Mouse (Mus musculus): Measurements from ENCODE around the gene Bach1.

Bach1 gene

DNA sequence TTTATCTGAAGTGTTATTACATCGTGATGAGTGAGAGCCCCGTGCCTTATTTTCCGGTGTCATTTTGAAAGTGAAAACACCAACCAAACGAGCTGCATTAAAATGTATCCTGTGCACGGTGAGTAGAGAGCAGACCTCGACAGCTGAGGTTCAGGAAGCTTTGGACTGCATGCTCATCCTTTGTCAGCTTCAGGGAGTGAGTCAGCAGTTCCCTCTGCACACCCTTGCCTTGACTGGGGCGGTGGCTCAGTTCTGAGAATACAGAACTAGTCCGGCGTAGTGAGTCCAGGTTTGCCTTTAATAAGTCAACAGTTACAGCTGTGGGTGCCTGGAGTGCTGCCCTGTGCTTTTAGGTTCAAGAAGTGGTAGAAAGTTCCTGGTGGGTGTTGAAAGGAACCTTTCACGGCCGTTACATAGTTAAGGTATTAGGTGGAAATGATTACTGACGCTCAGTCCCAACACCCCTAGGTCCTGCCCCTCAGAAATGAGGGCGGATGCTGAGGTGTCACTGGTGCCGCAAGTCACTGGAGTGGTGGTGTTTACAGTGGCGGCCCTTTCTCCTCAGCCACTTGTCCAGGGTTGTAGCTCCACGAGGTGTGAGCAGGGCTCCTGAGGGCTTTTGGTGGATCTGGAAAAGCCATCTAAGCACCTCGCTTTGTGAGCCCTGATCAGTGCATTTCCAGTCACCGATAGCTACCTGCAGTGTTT lies 14.4 kb downstream of the Bach1 start:
- no peak for DNase-seq (ENCODE audit: low spot score in 2 of 2)

GRCm38 (mm10) chr16:87714550-87714949 lies 15.8 kb downstream of the Bach1 start:
- DNase-seq (ENCODE audit: low spot score in 2 of 2) = no peak

GRCm38 (mm10) chr16:87715221-87715620 lies 16.5 kb downstream of the Bach1 start:
- no peak for DNase-seq (ENCODE audit: low spot score in 2 of 2)

GRCm38 (mm10) chr16:87716269-87716668 lies 17.5 kb downstream of the Bach1 start:
- DNase-seq (ENCODE audit: low spot score in 2 of 2) = no peak

DNA sequence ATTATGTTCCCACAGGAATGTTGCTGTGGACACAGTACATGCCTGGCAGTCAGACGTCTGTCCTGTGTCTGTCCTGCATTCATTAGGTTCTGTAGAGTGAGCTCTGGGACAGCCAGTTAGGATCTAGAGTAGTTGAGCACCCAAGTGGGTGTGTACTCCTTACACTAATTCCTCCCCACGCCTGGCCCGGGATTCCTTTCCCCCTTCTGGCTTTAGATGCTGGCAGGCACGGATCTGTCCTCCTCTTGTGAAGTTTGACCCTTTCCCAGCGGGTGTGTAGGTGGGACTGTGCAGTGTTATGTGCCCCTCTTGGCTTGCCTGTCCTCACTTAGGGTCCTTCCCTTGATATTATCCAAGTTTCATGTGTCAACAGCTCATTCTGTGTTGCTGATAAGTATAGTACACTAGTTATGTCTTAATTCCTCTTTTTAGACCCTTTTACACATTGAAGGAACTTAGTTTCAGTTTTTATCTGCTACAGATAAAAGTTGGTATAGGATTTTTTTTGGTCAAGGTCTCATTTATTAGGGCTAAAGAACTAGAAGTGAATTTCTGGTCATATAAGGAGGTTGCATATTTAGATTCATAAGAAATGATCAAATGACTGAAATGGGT lies 18.4 kb downstream of the Bach1 start:
- no peak for DNase-seq (ENCODE audit: low spot score in 2 of 2)

DNA sequence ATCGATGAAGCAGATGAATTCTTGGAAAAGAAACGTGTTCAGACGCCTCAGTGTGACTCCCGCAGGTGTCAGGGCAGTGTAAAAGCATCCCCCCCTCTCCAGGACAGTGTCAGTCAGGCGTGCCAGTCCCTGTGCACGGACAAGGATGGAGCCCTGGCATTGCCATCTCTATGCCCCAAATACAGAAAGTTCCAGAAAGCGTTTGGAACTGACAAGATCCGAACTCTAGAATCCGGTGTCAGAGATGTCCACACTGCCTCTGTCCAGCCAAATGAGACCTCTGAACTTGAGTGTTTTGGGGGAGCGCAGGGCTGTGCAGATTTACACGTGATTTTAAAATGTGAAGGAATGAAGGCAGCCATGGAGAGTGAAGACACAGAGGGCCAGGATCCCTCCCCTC lies 20.3 kb downstream of the Bach1 start:
- DNase-seq (ENCODE audit: low spot score in 2 of 2) = no peak

GRCm38 (mm10) chr16:87719688-87720283 lies 21.0 kb downstream of the Bach1 start:
- no peak for DNase-seq (ENCODE audit: low spot score in 2 of 2)

GRCm38 (mm10) chr16:87720851-87721409 lies 22.2 kb downstream of the Bach1 start:
- DNase-seq (ENCODE audit: low spot score in 2 of 2) = no peak

DNA sequence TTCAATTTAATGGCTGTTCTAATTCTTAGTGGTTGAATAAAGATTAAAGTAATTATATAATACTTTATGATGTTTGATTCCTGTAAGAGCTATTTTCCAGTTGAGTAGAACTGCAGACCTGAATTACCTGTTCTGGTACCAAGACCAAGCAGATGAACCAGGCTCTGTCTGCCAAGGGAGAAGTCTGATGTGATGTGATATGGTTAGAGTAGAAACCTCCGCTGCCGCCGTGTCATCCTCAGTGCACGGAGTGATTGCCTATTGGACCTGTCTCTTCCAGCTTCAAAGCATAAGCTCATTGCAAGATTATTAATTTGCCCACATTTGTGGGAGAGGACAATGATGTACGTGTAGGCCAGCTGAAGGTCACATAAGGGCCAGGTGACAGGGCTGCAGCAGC lies 24.1 kb downstream of the Bach1 start:
- no peak for DNase-seq (ENCODE audit: low spot score in 2 of 2)

- DNase-seq (ENCODE audit: low spot score in 2 of 2) = no peak
These were observed 24.7 kb downstream of the Bach1 start for GRCm38 (mm10) chr16:87723479-87723878.

DNA sequence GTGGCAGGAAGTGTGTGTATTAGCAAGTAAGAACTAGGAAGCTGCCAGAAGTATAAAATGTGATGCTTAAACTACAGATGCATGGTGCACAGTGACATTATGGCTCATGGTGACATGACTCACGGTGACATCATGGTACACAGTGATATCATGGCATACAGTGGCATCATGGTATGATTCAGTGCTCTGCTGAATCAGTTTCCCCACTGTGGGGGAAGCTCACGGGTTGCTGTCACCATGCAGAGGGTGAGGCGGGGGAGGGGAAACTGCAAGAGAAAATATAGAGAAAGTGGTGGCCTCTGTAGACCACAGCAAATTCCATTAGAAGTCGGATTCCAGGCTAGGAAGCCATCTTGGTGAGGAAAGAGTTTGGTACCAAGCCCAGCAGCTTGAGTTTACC lies 26.1 kb downstream of the Bach1 start:
- DNase-seq (ENCODE audit: low spot score in 2 of 2) = no peak

GRCm38 (mm10) chr16:87725241-87725640 lies 26.5 kb downstream of the Bach1 start:
- no peak for DNase-seq (ENCODE audit: low spot score in 2 of 2)

DNA sequence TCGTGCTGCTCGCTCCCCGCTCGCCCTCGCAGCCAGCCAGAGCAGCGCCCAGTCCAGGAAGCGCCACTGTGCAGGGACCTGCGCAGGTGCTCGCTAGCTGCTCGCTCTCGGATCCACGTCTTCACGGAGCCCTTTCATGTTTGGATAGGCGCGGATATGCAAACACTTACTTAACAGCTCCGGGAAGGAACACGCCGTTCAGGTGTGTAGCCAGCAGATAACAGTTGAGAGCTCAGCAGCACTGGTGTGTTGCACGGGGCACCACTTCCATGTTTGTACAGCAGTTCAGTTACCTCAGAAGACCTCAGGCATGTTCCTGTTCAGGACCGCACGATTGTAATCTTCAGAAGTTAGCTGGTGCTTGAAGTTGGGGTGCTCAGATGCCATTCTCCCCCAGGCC lies 27.2 kb downstream of the Bach1 start:
- no peak for DNase-seq (ENCODE audit: low spot score in 2 of 2)

DNA sequence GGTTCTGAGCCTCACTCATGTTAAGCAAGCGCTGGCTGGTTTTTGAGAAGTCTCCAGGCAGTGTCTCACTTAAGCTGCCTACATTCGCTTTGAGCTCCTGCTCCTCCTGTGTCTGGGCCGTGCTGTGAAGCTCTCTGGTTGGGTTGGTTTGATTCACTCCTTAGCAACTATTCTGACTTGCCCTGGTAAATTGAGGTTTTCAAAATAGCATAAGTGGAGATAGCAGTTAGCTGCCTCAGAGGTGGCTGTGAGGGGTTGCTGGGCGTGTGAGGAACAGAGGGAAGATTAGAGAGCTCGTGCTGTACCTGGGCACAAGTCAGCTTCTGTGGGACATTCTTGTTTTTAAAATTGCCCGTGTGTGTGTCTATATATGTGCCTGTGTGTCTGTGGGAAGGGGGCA lies 27.6 kb downstream of the Bach1 start:
- DNase-seq (ENCODE audit: low spot score in 2 of 2) = no peak

GRCm38 (mm10) chr16:87727250-87727649 lies 28.5 kb downstream of the Bach1 start:
- no peak for DNase-seq (ENCODE audit: low spot score in 2 of 2)

- DNase-seq (ENCODE audit: low spot score in 2 of 2) = no peak
These were observed 29.2 kb downstream of the Bach1 start for GRCm38 (mm10) chr16:87727918-87728317.

GRCm38 (mm10) chr16:87728703-87729102 lies 30.0 kb downstream of the Bach1 start:
- no peak for DNase-seq (ENCODE audit: low spot score in 2 of 2)

DNA sequence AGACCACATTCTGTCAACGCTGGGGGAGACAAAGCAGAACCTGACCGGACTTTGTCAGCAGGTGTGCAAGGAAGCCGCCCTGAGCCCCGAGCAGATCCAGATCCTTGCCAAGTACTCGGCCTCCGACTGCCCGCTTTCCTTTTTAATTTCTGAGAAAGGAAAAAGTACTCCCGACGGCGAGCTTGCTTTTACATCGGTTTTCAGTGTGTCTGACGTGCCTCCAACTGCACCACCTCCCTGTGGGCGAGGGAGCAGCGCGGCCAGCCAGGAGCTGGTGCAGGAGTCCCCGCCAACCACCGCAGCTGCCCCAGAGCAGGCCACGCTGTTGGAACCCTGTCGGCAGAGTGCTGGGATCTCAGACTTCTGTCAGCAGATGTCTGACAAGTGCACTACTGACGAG lies 30.7 kb downstream of the Bach1 start:
- no peak for DNase-seq (ENCODE audit: low spot score in 2 of 2)

- DNase-seq (ENCODE audit: low spot score in 2 of 2) = no peak
These were observed 36.2 kb downstream of the Bach1 start for GRCm38 (mm10) chr16:87734868-87735381.

DNA sequence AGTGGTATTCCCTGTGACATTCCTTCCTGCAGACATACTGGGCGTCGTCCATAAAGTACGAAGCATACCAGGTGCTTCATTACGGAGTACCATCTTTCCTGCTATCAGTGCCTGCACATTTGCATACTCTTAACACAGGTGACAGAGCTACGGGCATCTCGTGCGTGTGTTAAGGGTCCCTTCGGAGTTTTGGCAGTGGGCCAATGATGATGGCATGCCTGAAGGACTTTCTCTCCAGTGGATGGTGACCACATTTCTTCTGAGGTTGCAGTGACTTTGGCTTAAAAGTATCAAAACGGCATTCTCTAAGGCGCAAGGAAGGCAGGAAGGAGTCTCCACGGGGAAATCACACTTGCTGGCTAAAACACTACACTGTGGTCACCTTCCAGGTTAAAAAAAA lies 37.4 kb downstream of the Bach1 start:
- no peak for DNase-seq (ENCODE audit: low spot score in 2 of 2)

GRCm38 (mm10) chr16:87737296-87737695 lies 38.6 kb downstream of the Bach1 start:
- DNase-seq (ENCODE audit: low spot score in 2 of 2) = no peak

DNA sequence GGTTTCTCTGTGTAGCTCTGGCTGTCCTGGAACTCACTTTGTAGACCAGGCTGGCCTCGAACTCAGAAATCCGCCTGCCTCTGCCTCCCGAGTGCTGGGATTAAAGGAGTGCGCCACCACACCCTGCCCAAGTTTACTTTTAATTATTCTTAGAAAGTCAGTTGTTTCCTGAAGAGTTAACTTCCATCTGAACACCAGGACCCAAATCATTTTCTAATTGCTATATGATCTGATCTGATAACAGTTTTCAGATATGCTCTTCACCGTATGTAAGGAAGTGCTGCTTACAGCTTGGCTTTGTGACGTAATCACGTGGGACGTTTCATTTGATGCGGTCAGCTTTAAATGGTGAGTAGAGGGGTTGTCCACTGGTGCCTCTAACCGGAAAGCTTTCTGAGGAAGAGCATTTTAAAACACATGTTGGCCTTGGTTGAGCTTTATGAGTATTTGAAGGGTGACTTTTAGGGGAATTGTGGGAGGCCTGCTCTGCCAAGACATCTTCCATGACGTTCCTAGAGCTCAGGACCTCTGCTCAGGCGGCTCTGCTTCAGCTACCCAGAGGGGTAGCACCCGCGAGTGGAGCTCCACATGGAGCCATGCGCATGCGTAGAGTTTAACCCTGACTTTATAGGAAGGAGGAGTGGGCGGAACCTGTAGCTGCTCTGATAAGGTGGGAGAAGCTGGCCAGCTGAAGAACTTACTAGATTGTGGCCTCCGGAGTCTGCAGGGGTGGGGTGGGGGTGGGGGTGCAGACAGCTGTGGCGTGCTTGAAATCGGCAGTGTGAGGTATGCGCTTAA lies 39.3 kb downstream of the Bach1 start:
- DNase-seq (ENCODE audit: low spot score in 2 of 2) = no peak
